Mouse (Mus musculus) skeletal muscle tissue, postnatal 0 days (tissue): Measurements from ENCODE around the gene Acox3. TPM values are rescaled to one million over a fixed set of nuclear protein-coding genes. Genes with fewer than 3 reads are reported as not detected.

Experiments used
- polyA plus RNA-seq: library from polyadenylated mRNA; unstranded; fragments of >200 nt; fragmentation: Nextera tagmentation; extraction: Ambion mirVana; gene quantifications from 2 replicates; pipeline ENCODE4 v1.2.1, GENCODE M21; 2015

The Acox3 gene
- 6.0 and 6.6 TPM in 2 replicates for polyA plus RNA-seq

DNA sequence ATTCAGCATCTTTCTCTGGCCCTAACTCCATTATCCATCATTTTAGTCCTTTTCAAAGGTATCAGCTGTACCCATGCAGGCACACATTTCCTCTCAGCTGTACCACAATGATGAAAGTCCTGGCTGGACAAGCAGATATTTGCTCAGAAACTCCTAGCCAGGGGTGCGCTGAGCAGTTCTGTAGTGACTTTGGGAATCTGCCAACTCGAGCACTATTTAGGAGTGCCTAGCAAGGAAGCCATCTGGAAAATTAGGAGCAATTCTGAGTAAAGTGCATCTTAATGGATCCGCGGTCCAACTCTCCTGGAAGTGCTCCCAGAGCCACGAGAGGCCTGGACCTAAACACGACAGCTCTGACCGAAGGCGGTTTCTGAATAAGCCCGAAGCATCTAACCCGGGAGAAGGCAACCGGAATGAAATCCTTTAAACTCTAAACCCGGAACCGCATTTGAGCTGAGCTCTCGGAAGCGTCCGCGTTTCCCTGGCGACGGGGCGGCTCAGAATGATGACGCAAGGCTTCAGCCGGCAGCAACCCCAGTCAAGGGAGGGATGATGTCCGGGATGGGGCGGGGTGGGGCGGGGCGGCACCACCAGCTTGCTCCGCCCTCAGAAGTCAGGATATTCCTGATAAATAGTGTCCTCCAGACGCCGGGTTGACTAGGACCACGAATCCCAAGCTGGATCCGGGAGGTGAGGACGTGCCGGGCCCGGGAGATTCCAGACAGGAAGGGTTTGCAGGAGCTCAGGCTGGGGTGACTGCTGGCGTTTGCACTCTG is at the start of gene Acox3:
Gene Acox3, plus strand, starts transcription at position 596 of the 776 bp plus-strand sequence.

DNA sequence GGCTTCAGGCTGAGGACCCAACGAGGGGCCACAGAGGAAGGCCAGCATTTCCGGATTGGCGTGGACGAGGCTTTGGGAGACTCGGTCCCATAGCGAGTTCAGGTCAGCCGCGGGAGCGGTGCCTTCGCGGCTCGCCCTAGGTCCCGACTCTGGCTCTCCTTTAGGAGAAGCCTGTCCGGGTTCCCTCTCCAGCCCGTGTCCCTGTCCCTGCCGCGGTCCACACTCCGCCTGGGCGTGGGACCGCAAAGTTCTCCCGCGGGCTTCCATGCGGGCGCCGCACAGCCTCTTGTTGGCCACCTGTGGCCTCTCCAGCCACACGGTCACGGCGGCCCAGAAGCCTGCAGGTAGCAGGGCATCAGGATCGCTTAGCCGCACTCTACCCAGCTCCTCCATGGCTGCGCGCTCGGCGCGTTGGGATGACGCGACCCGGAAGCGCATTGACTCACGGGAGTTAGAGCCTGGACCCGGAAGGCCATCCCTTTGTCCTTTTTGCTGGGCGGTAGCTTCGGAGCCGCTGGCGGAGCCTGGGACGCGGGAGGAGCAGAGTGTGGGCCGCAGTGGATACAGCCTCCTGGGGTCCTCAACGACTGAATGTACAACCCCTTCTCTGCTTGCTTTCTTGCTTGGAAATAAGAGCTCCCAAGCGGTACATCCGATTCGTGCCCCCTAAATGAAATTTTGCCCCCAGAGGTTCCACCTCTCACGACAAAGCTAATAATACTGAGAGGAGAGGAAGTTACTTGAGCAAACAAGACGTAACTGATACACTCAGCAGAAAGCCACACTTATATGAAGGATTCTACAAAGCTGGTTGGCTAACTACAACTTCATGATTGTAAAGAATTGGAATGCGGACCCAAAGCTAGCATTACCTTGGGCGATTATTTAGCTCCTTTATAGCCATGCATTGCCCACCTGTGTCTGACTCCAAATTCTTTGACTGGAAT is 7.9 kb upstream of the Acox3 start, which contains the start of gene Trmt44:
Gene Trmt44, minus strand, starts transcription at position 418 of the 947 bp plus-strand sequence.

Other genes starting within 250 kb of the Acox3 start
- gene Hmx1, start 193.9 kb upstream of the Acox3 start, polyA plus RNA-seq, result not detected in 2 replicates
- 7.7 and 21.5 TPM in 2 replicates for gene Cpz, start 57.3 kb upstream of the Acox3 start, polyA plus RNA-seq
- gene Trmt44, start 8.0 kb upstream of the Acox3 start, polyA plus RNA-seq, result 1.9 and 2.4 TPM in 2 replicates
- gene Htra3, start 96.7 kb downstream of the Acox3 start, polyA plus RNA-seq, result 60.7 and 91.4 TPM in 2 replicates
- gene Sh3tc1, start 156.9 kb downstream of the Acox3 start, polyA plus RNA-seq, result 4.1 and 4.6 TPM in 2 replicates
- 25.2 and 28.9 TPM in 2 replicates for gene Ablim2, start 174.8 kb downstream of the Acox3 start, polyA plus RNA-seq